Mouse (Mus musculus): Measurements from ENCODE around the gene Tbc1d9b. TPM values are rescaled to one million over a fixed set of nuclear protein-coding genes. Genes with fewer than 3 reads are reported as not detected.
"Not testable (repeated sequence)": the region's sequence is repeated elsewhere in the genome, so short reads cannot be mapped to it uniquely, and the experiment has no call there.

The Tbc1d9b gene
- polyA plus RNA-seq, 2 experiments: 8.4 to 9.5 TPM

- no peaks in the 10 kb centered on the region for H3K36me3 ChIP-seq (replicated peaks; ENCODE audit: control insufficient read depth, insufficient read depth, low read depth)
- no peak overlapping the region for H3K4me3 ChIP-seq (ENCODE audit: insufficient read depth in 1 of 2, low read depth in 2 of 2, low read length in 2 of 2)
- H3K9me3 ChIP-seq (ENCODE audit: control insufficient read depth, low read length): no peaks in the 10 kb centered on the region
- 60% methylated on average over 2 of the region's 2 CpGs for WGBS (ENCODE audit: insufficient replicate concordance)
- H3K27ac ChIP-seq: no peak overlapping the region
- DNase-seq (ENCODE audit: low read depth in 3 of 3, low spot score in 3 of 3) (no peak), ATAC-seq (ENCODE audit: insufficient read depth) (no peak)
- no peaks in the 10 kb centered on the region for H3K27me3 ChIP-seq (ENCODE audit: control insufficient read depth, insufficient read depth, low read length)
- TF ChIP-seq CTCF (IDR thresholded peaks at IDR 0.05; ENCODE audit: low read depth) (no peak), EP300 (IDR thresholded peaks at IDR 0.05; ENCODE audit: low read depth) (no peak)
- no peak overlapping the region for H3K9ac ChIP-seq (replicated peaks)
- no peaks in the 10 kb centered on the region; a peak in 1 of 4 replicates for H3K4me1 ChIP-seq (replicated peaks; ENCODE audit: control insufficient read depth in 2 of 2, insufficient read depth in 2 of 2, low read length in 1 of 2)
- no peak overlapping the region for H3K4me2 ChIP-seq (ENCODE audit: low read depth)
Observed at GRCm38 (mm10) chr11:50100548-50101307, 30.5 kb upstream of the Tbc1d9b start.

DNA sequence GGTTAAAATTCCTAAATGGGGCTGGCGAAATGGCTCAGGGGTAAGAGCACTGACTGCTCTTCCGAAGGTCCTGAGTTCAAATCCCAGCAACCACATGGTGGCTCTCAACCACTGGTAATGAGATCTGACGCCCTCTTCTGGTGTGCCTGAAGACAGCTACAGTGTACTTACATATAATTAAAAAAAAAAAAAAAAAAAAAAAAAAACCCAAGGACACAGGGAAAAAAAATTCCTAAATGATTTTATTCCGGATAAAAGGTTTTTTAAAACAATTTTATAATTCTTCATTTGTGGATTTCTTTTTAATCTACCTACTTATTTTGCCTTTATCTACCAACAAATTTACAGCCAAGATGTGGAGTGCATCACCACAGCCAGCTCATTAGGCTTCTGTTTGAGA, 29.2 kb upstream of the Tbc1d9b start:
- H3K36me3 ChIP-seq (replicated peaks; ENCODE audit: control insufficient read depth, insufficient read depth, low read depth); H3K27me3 ChIP-seq (ENCODE audit: control insufficient read depth, insufficient read depth, low read length); H3K27ac ChIP-seq; H3K4me3 ChIP-seq (ENCODE audit: insufficient read depth in 1 of 2, low read depth in 2 of 2, low read length in 2 of 2); H3K9me3 ChIP-seq (ENCODE audit: control insufficient read depth, low read length); H3K4me1 ChIP-seq (replicated peaks; ENCODE audit: control insufficient read depth in 2 of 2, insufficient read depth in 2 of 2, low read length in 1 of 2); H3K4me2 ChIP-seq (ENCODE audit: low read depth); ATAC-seq (ENCODE audit: insufficient read depth); DNase-seq (ENCODE audit: low read depth in 3 of 3, low spot score in 3 of 3); H3K9ac ChIP-seq (replicated peaks): not testable (repeated sequence)
- WGBS (ENCODE audit: insufficient replicate concordance): 66% methylated on average over 4 of the region's 4 CpGs

GRCm38 (mm10) chr11:50104016-50104415, 27.2 kb upstream of the Tbc1d9b start:
- no peaks in the 10 kb centered on the region for H3K9me3 ChIP-seq (ENCODE audit: control insufficient read depth, low read length)
- no peak overlapping the region for H3K27ac ChIP-seq
- H3K9ac ChIP-seq (replicated peaks): no peak overlapping the region
- no peak for TF ChIP-seq EP300 (IDR thresholded peaks at IDR 0.05; ENCODE audit: low read depth)
- TF ChIP-seq CTCF (IDR thresholded peaks at IDR 0.05; ENCODE audit: low read depth): no peak
- no peak for ATAC-seq (ENCODE audit: insufficient read depth)
- no peaks in the 10 kb centered on the region for H3K27me3 ChIP-seq (ENCODE audit: control insufficient read depth, insufficient read depth, low read length)
- 69% methylated on average over 6 of the region's 6 CpGs for WGBS (ENCODE audit: insufficient replicate concordance)
- peaks cover 0 to 11% of the 10 kb centered on the region in 2 experiments; a peak in 1 of 4 replicates for H3K4me1 ChIP-seq (replicated peaks; ENCODE audit: control insufficient read depth in 2 of 2, insufficient read depth in 2 of 2, low read length in 1 of 2)
- no peak overlapping the region for H3K4me3 ChIP-seq (ENCODE audit: insufficient read depth in 1 of 2, low read depth in 2 of 2, low read length in 2 of 2)
- H3K36me3 ChIP-seq (replicated peaks; ENCODE audit: control insufficient read depth, insufficient read depth, low read depth): no peaks in the 10 kb centered on the region
- no peak overlapping the region for H3K4me2 ChIP-seq (ENCODE audit: low read depth)
- DNase-seq (ENCODE audit: low read depth in 3 of 3, low spot score in 3 of 3): no peak

GRCm38 (mm10) chr11:50105237-50105636, 26.0 kb upstream of the Tbc1d9b start:
- no peaks in the 10 kb centered on the region for H3K27me3 ChIP-seq (ENCODE audit: control insufficient read depth, insufficient read depth, low read length)
- H3K9me3 ChIP-seq (ENCODE audit: control insufficient read depth, low read length): no peaks in the 10 kb centered on the region
- no peak overlapping the region for H3K9ac ChIP-seq (replicated peaks)
- ATAC-seq (ENCODE audit: insufficient read depth) (no peak), DNase-seq (ENCODE audit: low read depth in 3 of 3, low spot score in 3 of 3) (no peak)
- 53% methylated on average over 5 of the region's 5 CpGs for whole genome bisulfite sequencing (ENCODE audit: insufficient replicate concordance)
- TF ChIP-seq EP300 (IDR thresholded peaks at IDR 0.05; ENCODE audit: low read depth) (no peak), CTCF (IDR thresholded peaks at IDR 0.05; ENCODE audit: low read depth) (no peak)
- peaks cover 0 to 12% of the 10 kb centered on the region in 2 experiments; a peak in 2 of 4 replicates for H3K4me1 ChIP-seq (replicated peaks; ENCODE audit: control insufficient read depth in 2 of 2, insufficient read depth in 2 of 2, low read length in 1 of 2)
- H3K4me3 ChIP-seq (ENCODE audit: insufficient read depth in 1 of 2, low read depth in 2 of 2, low read length in 2 of 2): no peak overlapping the region
- H3K36me3 ChIP-seq (replicated peaks; ENCODE audit: control insufficient read depth, insufficient read depth, low read depth): no peaks in the 10 kb centered on the region
- no peak overlapping the region for H3K27ac ChIP-seq
- no peak overlapping the region for H3K4me2 ChIP-seq (ENCODE audit: low read depth)

DNA sequence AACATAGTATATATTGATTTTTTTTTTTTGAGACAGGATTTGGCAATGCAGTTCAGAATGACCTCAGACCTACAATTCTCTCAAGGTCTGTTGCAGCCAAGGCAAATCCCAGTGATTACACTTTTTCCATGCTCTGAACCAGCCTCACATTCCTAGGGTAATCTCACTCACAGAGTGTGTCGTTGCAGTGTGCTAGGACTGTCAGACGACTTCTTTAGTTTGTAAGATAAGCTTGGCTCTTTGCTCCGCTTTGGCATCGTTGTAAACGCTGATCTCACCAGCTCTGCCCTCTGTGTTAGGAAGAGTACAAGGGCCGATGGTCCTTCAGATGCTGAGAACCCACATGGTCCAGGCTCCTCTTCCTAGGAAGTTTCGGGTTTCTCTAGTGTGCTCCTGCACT, 25.2 kb upstream of the Tbc1d9b start:
- no peaks in the 10 kb centered on the region for H3K36me3 ChIP-seq (replicated peaks; ENCODE audit: control insufficient read depth, insufficient read depth, low read depth)
- ATAC-seq (ENCODE audit: insufficient read depth): no peak
- DNase-seq (ENCODE audit: low read depth in 3 of 3, low spot score in 3 of 3): no peak
- no peaks in the 10 kb centered on the region for H3K27me3 ChIP-seq (ENCODE audit: control insufficient read depth, insufficient read depth, low read length)
- no peaks in the 10 kb centered on the region for H3K9me3 ChIP-seq (ENCODE audit: control insufficient read depth, low read length)
- TF ChIP-seq CTCF (IDR thresholded peaks at IDR 0.05; ENCODE audit: low read depth) (no peak), EP300 (IDR thresholded peaks at IDR 0.05; ENCODE audit: low read depth) (no peak)
- H3K9ac ChIP-seq (replicated peaks): no peak overlapping the region
- H3K27ac ChIP-seq: no peak overlapping the region
- peaks cover 0 to 12% of the 10 kb centered on the region in 2 experiments; a peak in 2 of 4 replicates for H3K4me1 ChIP-seq (replicated peaks; ENCODE audit: control insufficient read depth in 2 of 2, insufficient read depth in 2 of 2, low read length in 1 of 2)
- H3K4me3 ChIP-seq (ENCODE audit: insufficient read depth in 1 of 2, low read depth in 2 of 2, low read length in 2 of 2): no peak overlapping the region
- WGBS (ENCODE audit: insufficient replicate concordance): 56% methylated on average over 7 of the region's 7 CpGs
- H3K4me2 ChIP-seq (ENCODE audit: low read depth): no peak overlapping the region
